Mouse (Mus musculus): ENCODE results near the gene Smpd2.

Smpd2 gene

DNA sequence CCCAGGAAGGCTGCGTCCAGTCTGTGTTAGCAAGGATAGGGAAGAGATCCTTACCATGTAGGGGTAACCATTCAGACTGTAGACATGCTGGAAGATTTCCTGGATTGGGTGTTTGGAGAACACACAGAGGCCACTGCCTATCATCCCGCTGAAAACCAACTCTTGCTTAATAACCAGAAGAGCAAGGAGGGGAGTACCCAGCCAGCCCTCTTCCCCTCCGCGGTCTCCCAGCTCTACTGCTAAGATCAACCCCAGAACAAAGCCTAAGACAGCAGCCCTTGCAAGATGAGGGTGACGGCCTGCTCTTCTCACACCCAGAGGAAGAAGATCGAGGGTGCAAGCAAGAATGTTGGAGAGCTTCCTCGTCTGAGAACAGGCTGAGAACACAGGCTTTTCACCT lies 1.3 kb downstream of the Smpd2 start:
- DNase-seq (ENCODE audit: low read depth): no peak

DNA sequence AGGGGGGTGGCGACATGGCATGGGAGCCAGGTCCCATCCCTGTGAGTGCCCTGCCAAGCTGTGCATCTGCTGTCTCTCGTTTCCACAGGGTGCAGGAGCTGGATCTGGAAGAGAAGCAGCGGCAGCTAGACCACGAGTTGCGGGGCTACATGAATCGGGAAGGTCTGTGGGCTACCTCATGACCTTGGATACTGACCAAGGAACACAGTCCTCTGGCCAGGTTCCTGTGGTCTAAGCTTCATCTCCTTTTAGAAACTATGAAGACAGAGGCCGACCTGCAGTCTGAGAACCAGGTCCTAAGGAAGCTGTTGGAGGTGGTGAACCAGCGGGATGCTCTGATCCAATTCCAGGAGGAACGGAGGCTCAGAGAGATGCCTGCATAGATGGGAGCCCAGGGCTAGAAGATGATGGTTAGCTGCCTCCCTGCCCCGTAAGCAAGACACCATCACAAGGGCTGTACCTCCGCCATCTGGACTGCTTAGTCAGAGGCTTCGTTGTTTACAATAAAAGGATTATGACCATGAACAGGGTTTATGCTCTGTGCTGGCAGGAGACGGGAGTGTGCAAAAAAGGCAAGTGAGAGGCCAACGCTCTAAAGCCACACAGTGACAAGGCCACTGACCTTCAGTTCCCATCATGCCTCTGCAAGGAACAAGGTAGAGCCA lies 3.5 kb downstream of the Smpd2 start:
- DNase-seq (ENCODE audit: low read depth): no peak

DNA sequence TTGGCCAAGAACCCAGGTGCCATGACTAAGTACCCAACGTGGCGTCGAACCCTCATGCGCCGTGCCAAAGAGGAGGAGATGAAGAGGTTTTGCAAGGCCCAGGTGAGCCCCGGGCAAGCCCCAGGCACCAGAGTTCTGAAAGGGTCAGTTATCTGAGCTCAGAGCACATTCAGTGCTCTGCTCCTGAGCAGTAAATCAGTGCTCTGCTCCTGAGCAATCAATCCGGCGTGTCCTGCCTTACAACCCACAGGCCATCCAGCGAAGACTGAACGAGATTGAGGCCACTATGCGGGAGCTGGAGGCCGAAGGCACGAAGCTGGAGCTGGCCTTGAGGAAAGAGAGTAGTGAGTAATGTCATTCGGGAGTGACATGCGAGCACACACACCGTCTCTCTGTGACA lies 4.4 kb downstream of the Smpd2 start:
- no peak for DNase-seq (ENCODE audit: low read depth)

DNA sequence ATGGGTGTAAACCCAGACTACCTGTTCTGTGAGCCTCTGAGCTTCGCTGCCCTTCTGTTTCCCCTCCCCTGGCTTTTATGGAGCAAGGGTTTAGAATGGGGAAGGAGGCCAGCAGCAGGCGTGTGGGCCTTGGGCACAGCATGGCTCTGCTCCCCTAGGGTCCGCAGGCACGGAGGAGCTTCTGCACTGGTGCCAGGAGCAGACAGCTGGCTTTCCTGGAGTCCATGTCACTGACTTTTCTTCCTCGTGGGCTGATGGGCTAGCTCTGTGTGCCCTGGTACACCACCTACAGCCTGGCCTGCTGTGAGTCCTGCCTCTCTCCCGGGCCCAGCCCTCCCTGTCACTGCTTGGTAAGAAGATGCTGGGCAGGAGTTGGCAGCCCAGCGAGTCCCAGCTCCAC lies 7.7 kb downstream of the Smpd2 start:
- no peak for DNase-seq (ENCODE audit: low read depth)

DNA sequence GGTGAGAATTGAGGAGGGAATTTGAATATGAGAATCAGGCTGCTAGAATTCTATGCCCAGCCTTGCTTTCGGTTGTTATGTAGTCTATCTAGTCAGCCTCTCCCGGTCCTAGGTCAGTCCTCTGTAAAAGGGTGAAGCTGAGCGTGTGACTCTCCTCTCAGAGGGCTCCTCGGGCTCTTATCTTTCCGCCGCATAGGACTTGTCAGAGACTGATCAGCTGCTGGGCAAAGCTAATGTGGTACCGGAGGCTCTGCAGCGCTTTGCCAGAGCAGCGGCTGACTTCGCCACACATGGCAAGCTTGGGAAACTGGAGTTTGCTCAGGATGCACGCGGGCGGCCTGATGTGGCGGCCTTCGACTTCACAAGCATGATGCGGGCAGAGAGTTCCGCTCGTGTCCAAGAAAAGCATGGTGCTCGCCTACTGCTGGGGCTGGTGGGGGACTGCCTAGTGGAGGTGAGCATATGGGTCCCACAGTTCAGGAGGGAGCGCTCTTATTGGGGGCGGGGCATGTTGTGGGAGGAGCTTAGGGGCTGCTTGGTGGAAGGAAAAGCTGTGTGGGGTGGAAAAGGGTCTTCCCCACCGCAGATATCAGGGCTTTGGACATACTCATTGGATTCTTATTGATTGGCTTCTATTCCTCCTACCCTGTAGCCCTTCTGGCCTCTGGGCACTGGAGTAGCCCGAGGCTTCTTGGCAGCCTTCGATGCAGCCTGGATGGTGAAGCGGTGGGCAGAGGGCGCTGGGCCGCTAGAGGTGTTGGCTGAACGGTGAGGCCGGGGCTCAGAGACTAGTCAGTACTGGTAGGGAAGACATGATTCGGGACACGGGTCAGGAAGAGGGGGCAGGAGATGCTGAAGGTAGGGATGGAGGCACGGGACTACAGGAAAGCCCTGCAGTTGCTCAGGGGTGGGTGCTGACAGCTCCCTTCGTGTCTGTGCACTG lies 9.0 kb downstream of the Smpd2 start:
- DNase-seq (ENCODE audit: low read depth): no peak

DNA sequence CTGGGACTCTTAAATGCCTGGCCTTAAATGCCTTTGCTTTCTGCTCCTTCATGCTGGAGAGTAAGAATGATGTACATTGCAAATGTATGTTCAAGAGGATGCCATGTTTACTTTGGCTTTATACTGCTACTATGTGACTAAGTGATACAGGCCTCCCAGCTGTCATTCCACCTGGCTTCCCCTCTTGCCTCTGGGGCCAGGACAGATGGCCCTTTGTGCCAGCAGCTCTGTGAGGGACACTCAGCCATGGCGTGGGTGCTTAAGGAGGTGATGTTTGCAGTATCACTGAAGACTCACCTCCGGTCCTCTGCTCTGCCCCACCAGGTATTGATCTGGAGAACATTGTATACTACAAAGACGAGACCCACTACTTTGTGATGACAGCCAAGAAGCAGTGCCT lies 10.2 kb downstream of the Smpd2 start:
- DNase-seq (ENCODE audit: low read depth): no peak

DNA sequence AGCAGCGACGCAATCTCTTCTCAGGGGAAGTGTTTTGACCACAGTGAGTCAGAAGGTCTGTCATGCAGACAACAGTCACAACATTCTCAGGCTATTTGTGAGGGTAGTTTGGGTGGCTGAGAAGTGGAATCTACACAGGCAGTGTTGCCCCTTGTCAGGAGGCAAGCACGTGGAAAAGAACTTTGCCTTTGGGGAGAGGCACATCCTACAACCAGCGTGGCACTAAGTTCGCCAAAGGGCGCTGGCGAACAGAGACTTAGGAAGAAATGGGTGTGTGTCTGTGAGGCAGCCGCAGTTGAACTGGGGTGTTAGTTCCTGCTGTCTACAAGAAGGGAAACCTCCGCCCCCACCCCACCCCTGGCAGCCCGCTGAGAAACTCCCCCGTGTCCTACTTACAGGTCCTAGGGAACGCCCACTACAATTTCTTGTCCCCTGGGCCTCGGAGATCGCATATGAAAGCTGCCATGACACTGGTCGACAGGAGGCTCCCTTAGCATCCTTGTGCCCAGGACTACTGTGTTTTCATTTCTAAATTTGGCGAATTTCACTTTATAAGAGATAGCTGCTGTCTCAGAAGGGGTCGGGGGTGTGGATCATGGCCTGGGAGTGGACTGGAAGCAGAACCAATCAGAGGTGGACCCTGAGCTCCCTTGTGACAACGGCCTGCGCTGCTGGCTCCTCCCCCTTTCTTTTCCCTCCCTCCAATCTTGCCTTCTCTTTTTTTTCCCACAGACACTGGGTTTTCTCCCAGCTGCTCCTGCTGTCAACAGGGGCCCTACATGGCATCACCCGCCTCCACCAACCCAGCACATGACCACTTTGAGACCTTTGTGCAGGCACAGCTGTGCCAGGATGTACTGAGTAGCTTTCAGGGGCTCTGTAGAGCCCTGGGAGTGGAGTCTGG lies 12.6 kb downstream of the Smpd2 start:
- peak; percentile 68 for DNase-seq (ENCODE audit: low read depth)

DNA sequence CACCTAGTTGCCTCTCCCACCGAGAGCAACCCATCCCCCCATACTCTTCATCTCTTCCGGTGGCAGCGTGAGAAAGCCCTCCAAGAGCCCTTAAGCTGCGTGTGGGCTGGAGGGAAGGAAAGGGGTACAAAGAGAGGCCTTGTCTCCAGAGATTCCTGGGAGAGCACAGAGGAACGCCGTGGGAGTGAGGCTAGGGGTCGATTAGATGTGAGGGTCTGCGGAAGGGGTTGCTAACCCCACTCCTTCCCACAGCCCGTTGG lies 13.2 kb downstream of the Smpd2 start:
- no peak for DNase-seq (ENCODE audit: low read depth)

DNA sequence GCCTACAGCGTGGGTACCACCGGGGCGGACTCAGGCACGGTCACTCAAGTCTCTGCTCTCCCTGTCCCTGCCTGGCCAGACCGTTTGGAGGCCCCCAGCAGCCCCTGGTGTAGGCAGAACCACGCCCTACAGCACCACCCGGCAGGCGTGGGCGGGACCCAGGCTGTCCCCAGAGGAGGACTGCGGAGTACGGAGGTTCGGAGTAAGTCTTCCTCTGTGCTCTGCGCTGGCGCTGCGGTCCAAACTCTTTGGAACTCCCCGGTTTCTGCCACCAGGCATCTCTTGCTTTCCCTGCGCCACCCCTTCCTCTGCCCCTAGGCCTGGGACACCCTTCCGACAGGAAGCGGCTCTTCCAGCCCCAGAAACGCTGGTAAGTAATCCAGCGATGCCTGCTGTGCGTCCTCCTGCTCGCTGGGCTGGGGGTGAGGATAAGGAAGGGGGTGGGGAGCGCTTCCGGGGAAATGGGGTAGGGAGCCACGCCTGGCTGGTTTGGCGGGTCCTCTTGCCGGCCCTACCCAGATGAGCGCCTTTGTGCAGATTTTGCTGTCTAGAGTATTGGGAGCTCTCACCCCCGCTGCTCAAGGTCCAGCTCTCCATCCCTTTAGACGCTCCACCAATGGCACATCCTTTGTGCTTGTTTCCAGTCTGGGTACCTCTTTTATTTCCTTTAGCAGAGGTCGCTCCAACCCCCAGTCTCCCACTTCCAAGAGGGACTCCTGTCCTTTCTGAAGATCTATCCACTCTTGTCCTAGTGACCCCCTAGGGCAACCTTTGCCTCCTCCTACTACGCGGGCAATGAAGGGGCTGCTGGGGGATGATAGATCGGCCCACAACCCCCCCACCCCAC lies 13.8 kb downstream of the Smpd2 start, which contains the start of gene Mical1:
Gene Mical1, plus strand, starts transcription at position 144 of the 847 bp plus-strand sequence.
- DNase-seq (ENCODE audit: low read depth): peak; percentile 75

DNA sequence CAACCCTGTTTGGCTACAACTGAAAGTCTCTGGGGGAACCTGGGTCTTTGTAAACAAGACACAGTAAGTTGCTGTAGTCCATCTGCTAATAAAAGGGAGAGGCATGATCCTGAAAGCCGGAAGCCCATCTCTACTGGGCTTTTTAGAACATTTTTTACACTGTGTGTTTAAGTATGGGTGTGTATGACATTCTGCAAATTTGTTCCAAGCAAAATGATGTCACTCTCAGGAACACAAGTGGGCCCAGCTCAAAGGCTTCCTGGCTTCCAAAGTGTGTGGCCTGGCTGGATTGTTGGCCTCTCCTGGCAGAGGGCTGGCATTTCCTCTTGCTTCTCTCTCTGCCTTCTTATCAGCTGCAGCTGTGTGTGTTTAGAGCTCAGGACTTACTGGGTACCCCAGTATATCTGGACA lies 15.2 kb downstream of the Smpd2 start:
- DNase-seq (ENCODE audit: low read depth): peak; percentile 23

DNA sequence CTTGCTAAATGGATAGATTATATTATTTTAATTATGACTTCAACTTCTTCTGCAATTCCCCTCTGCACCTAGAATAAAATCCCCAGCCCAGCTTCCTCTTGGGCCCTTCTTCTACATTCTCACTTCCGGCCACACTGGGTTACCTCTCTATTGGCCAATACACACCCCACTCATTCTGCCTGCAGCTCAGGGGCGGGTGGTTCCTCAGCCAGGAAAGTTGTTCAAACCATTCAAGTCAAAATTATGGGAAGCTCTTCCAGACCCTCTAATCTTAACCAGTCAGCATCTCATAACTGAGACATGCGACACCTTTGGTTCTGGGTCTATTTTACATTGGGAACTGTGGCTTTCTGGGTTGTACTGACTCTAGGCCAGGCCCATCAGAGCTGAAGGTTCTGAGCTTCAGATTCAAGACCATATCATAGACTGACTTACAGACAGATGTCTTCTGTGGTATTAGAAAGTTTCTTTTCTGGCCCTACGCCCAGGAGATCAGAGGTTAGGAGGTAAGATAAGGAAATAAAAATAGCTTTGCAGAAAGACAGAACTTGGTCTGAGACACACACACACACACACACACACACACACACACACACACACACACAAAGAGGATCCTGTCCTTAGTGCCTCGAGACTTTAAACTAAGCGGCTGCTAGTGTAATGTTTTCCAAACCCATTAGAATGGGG lies 16.2 kb downstream of the Smpd2 start:
- DNase-seq (ENCODE audit: low read depth): peak; percentile 74

DNA sequence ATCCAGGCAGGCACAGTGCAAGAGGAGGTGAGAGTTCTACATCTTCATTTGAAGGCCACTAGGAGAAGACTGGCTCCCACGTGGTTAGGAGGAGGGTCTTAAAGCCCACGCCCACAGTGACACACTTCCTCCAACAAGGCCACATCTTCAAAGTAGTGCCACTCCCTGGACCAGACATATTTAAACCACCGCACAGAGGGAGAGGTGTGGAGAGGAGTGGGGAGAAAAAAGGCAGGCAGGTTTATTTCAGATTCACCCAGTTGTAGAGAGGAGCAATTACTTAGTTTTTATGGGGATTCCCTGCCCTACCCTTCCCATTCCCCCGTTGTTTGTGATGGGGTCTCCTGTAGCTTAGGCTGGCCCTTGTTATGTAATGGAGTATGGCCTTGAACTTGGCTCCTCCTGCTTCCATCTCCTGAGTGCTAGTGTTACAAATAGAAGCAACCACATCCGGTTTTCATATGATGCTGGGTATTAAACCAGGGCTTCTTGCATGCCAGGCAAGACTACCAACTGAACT lies 17.1 kb downstream of the Smpd2 start:
- peak; percentile 68 for DNase-seq (ENCODE audit: low read depth)

DNA sequence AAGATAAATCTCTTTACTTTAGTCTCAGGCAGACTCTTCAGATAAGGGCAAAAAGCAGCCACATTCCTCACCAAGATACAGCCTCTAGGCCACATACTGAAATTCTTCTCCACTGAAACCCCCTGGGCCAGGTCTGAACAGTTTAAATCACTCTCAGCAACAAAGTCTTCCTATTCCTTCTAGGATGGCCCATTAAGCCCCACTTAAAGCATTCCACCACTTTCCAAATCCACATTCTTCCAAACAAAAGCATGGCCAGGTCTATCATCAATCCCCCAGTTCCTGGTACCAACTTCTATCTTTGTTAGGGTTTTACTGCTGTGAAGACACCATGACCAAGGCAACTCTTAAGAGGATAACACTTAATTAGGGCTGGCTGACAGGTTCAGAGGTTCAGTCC lies 17.6 kb downstream of the Smpd2 start:
- no peak for DNase-seq (ENCODE audit: low read depth)

DNA sequence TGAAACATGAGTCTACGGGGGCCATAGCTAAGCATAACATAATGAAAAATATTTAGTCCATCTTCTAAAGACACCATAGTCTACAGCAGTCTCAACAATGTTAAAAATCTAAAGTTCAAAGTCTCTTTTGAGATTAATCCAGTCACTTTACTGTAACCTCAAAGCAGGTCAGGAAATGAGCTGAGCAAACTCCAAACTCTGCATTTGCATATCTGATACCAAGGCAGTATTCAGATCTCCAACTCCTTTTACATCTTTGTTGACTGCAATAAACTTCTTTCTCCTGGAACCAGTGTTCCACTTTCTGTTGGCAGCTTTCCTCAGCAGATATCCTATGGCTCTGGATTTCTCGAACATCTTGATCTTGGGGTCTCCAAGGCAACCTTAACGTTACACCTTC lies 19.5 kb downstream of the Smpd2 start:
- DNase-seq (ENCODE audit: low read depth): peak; percentile 29

DNA sequence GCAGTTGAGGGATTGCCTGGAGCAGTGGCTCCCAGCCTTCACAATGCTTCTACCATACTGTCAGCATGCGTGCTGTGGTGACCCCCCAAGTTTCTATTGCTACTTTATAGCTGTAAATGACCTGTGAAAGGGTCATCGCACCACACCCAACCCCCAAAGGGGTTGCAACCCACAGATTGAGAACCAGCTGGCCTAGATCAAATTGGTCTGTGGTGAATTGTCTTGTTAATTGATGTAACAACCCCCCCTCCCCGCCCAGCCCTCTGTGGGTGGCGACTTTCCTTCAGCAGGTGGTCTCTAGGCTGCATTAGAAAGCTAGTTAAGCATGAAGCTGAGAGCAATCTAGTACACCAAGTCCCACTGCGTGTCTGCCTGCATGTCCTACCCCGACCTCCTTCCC lies 22.8 kb downstream of the Smpd2 start:
- no peak for DNase-seq (ENCODE audit: low read depth)

DNA sequence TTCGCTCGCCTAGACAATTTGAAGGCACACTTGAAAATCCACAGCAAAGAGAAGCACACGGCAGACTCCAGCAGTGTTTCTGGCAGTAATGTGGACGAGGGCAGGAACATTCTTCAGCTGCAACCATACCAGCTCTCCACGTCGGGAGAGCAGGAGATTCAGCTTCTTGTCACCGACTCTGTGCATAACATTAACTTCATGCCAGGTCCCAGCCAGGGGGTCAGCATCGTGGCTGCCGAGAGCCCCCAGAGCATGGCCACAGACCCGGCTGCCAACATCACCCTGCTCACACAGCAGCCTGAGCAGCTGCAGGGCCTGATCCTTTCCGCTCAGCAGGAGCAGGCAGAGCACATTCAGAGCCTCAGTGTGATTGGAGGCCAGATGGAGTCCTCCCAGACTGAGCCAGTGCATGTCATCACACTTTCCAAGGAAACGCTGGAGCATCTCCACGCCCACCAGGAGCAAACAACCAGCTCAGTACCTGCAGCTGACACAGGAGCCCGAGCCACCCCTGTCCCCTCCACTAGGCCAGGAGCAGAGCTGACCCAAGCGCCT lies 25.7 kb downstream of the Smpd2 start:
- DNase-seq (ENCODE audit: low read depth): no peak

DNA sequence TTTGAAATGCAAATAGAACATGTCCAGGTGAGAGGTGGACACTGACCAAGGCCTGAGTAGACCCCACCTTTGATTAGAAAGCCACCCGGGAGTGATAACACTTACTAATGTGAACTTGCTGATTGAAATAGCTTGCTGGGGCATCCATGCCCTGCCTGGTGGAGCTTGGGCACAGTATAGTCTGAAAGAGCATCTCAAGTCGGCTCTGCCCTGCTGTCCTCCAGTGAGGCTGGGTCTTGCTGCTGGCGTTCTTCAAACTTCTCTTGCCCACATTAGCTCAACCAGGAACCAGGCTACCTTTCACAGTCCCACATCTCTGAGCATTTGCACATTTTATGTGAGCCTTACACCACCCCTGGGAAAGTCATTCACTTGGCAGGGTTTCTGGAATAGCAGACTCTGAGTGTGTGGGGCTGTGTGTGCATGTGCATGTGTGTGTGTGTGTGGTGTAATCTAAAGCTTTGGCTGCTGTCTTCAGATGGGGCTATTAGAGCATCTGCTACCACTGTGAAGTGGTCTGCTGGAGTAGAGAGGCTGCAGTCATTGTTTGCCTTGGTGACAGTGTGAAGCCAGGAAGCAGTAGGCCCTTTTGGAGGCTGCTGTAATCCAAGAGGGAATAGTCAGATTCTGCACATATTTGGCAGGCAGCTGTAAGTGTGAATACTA lies 29.0 kb downstream of the Smpd2 start:
- no peak for DNase-seq (ENCODE audit: low read depth)

DNA sequence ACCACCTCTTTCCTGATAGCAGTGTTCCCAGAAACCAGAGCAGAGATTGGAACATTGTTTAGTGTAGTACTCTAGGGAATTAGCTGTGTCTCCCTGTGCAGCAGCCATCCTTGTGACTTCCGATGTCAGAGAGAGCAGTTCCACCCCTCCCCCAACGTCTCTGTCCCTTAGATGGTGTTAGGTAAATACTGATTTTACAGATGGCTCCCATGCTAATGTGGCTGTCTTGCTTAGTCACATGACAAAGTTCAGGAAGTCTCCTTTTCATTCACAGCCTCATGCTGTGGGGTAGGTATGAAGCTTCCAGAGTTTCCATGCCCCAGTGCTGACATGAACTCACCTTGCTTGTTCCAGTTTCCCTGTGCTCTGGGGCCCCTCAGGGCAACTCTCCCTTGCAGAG lies 29.7 kb downstream of the Smpd2 start:
- DNase-seq (ENCODE audit: low read depth): no peak

DNA sequence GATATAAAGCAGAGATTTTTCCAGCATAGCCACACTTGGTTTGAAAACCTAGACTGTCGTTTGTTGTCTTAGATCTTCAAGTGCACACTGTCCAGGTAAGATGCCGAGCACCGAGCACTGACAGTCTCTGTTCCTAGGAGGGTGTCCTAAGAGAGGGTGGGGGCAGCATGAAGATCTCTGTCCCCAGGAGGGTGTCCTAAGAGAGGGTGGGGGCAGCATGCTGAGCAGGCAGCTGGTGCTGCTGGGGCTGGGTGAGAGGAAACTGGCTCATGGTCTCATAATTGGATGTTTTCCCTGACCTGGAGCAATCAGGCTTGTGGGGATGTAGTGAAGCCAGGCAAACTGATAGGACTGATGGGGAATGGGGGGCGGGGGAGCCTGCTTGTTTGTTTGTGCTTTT lies 30.2 kb downstream of the Smpd2 start:
- DNase-seq (ENCODE audit: low read depth): no peak

DNA sequence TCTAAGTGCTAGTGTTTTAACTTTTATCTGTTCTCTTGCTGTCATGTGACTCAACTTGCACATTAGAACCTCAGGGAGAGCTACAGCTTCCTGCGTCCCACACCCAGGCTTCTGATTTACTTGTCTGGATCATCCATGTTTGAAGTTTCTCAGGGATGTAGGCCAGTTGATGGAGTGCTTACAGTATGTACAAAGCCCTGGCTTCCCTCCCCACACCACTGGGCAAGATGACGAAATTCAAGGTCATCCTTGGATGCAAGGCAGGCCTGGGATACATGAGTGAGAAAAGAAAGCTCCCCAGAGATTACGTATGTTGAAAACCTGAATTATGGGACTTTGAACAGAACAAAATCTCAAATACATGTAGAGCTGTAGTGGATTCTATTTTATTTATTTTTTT lies 37.4 kb downstream of the Smpd2 start:
- no peak for DNase-seq (ENCODE audit: low read depth)
